Mouse (Mus musculus): ENCODE data around the gene Fut8.

GRCm38 (mm10) chr12:77262650-77263049, 24.7 kb downstream of the Fut8 start:
- TF ChIP-seq CTCF (conservative IDR thresholded peaks at IDR 0.05; ENCODE audit: low read length) (no peak), NANOG (IDR thresholded peaks at IDR 0.05; ENCODE audit: borderline replicate concordance, low read length) (no peak)
